Mouse (Mus musculus) megakaryocyte, embryonic 14.5 days (primary cell): ENCODE measurements around the gene Ctrl. TPM values are rescaled to one million over a fixed set of nuclear protein-coding genes. Genes with fewer than 3 reads are reported as not detected.

Experiments
- H3K27me3 ChIP-seq: replicated peaks from 2 replicates; pipeline ENCODE3; 2012; ENCODE audit warnings: inconsistent platforms
- H3K36me3 ChIP-seq: replicated peaks from 2 replicates; pipeline ENCODE3; 2012; ENCODE audit warnings: low read length, inconsistent platforms, mixed read lengths
- H3K4me1 ChIP-seq: 2 replicates; pipeline ENCODE4 v1.6.1; 2012; ENCODE audit warnings: inconsistent platforms
- H3K4me3 ChIP-seq: replicated peaks from 2 replicates; pipeline ENCODE3; 2012; ENCODE audit warnings: moderate library complexity, mild to moderate bottlenecking, inconsistent platforms
- H3K9me3 ChIP-seq: 2 replicates; pipeline ENCODE4 v1.6.1; 2012; ENCODE audit warnings: inconsistent platforms
- FLI1 ChIP-seq: IDR thresholded peaks from 2 replicates; pipeline ENCODE4 v1.6.1; 2012; ENCODE audit warnings: low read length, inconsistent platforms, mixed read lengths
- GATA1 ChIP-seq: IDR thresholded peaks from 3 replicates; pipeline ENCODE4 v1.6.1; 2012; ENCODE audit warnings: mixed read lengths, low read length, inconsistent platforms, borderline replicate concordance
- polyA plus RNA-seq: library from polyadenylated mRNA; stranded (reverse); fragments of >175 nt; gene quantifications from 2 replicates; pipeline ENCODE4 v1.2.3, GENCODE M21; 2012; ENCODE audit warnings: low replicate concordance; ENCODE audit not compliant: insufficient read depth

Ctrl gene
- polyA plus RNA-seq, 1 experiment, result 0.39 TPM

DNA sequence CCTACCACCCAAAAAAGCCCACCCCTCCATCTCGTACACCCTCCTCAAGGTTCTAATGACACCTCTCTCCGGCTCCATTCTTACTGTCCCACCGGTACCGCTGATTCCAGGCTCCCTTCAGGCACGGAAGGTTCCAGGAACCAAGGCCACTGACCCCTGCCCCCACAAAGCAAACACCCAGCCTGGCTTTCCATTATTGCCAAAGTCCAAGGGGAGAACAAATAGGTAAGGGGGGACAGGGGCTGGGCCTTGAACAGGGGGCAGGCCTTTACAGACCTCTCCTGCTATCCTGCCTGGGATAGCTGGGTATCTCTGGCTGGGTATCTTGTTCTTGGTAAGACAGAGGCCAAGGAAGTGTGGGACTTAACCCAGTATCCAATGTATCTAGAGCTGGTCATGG, 8.9 kb upstream of the Ctrl start:
- no peak overlapping the region for H3K4me3 ChIP-seq
- no peaks in the 10 kb centered on the region for H3K27me3 ChIP-seq
- H3K4me1 ChIP-seq, result peaks cover 35% of the 10 kb centered on the region
- TF ChIP-seq GATA1 (no peak), FLI1 (no peak)
- H3K9me3 ChIP-seq, result no peaks in the 10 kb centered on the region
- H3K36me3 ChIP-seq, result peaks cover 54% of the 10 kb centered on the region

DNA sequence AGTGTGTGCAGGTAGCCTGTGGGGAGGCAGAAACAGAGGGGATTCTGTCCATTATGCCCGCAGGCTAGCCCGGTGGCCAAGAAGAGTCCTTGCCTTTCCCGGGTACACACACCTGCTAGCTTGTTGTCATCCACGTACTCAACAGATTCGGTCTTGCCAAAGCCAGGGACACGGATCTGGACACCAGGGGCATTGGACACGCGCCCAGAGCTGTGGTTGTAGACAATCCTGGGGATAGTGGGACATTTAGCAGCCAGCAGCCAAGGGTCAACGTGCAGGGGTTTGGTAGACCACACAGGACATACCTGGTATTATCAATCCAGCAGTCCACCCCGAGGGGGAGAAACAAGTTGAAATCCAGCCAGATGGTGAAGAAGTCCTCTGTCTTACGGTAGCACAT, 8.4 kb upstream of the Ctrl start:
- Histone ChIP-seq H3K9me3 (no peaks in the 10 kb centered on the region), H3K27me3 (no peaks in the 10 kb centered on the region), H3K36me3 (peaks cover 49% of the 10 kb centered on the region), H3K4me3 (no peak overlapping the region), H3K4me1 (peaks cover 38% of the 10 kb centered on the region)
- TF ChIP-seq GATA1 (no peak), FLI1 (no peak)

DNA sequence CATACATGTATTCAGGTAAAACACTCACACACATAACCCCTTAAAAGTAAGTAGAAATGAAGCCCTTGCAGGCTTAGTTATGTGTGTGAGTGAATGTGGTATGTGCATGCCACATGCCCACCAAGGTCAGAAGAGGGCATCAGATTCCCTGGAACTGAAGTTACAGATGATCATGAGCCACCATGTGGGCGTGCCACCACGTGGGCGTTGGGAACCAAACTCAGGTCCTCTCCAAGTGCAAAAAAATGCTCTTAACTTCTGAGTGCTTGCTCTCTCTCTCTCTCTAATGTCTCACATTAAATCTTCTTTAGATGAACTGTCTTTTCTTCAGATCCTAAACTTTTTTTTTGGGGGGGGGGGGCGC, 4.6 kb upstream of the Ctrl start, which contains the start of gene Psmb10:
Gene Psmb10, minus strand, starts transcription at position 139 of the 364 bp plus-strand sequence.
- Histone ChIP-seq H3K9me3 (no peaks in the 10 kb centered on the region), H3K4me3 (peak within 1 kb of the TSS; percentile 100), H3K27me3 (no peaks in the 10 kb centered on the region), H3K4me1 (peaks cover 70% of the 10 kb centered on the region), H3K36me3 (peaks cover 45% of the 10 kb centered on the region)
- TF ChIP-seq GATA1, result no peak

DNA sequence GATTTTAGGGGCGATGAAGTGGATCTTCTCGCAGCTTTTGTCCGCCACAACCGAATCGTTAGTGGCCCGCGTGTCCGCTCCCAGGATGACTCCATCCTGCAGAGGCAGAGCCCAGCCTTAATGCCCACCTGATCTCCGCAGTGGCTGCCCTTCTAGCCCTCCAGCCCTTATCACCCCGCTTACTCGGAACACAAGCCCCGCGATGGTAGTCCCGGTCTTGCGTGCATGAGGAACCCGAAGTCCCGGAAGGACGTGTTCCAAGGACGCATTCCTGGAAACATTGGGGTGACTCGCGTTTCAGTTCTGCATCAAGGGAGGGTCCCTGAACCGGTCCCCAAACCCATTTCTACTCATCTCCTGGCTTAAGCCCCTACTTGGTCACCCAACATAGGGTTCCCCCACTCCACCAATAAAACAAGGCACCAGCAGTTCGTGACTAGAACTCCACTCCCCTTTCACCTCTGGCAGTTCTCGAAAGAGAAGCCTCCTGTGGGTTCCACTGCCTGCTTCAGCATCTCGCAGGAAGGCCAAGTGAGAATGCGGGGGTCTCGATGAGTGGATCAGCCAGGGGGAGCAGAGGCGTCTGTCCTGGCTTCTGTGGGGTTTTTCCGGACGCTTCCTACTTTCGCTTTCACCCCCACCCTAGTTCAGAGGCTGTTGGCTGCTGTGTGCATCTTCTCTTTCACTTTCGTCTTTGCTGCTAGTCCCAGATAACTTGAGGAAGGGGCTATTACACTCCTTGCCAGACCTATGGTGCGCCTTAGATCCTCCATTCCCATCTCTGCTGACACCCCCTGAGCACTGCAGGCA, 4.0 kb upstream of the Ctrl start:
- no peaks in the 10 kb centered on the region for H3K27me3 ChIP-seq
- peaks cover 64% of the 10 kb centered on the region for H3K4me1 ChIP-seq
- TF ChIP-seq GATA1 (no peak), FLI1 (no peak)
- H3K4me3 ChIP-seq, result peak overlapping the region; percentile 100
- no peaks in the 10 kb centered on the region for H3K9me3 ChIP-seq
- peaks cover 45% of the 10 kb centered on the region for H3K36me3 ChIP-seq

DNA sequence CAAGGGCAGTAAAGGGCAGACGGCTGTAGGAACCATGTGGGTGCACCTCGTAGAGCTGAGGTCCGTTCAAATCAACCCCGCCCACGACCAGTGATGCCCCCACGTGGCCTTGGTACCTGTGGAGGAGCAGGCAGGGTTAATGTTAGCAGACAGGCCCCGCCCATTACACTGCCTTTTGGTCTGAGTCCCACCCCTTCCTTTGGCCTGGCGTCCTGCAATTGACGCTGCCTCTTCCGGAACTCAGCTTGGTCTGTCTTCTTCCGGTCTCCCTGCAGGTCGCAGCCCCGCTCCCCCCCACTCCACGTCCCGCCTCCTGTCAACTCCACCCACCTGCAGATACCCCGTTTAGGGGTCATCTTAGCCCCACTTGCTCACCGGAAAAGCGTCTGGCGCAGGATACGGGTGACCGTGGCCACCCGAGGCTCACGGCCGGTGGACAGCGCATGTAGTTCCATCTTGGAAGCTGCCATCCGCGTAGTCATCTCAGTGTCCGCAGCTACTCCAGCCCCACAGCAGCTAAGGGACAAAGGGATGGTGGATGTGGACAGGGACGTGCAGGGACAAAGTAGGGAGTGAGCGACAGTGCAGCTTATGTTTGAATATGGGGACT, 3.3 kb upstream of the Ctrl start:
- TF ChIP-seq GATA1, result no peak
- no peak for TF ChIP-seq FLI1
- H3K36me3 ChIP-seq, result peaks cover 49% of the 10 kb centered on the region
- peaks cover 67% of the 10 kb centered on the region for H3K4me1 ChIP-seq
- no peaks in the 10 kb centered on the region for H3K27me3 ChIP-seq
- H3K9me3 ChIP-seq, result no peaks in the 10 kb centered on the region
- H3K4me3 ChIP-seq, result peak overlapping the region; percentile 100

DNA sequence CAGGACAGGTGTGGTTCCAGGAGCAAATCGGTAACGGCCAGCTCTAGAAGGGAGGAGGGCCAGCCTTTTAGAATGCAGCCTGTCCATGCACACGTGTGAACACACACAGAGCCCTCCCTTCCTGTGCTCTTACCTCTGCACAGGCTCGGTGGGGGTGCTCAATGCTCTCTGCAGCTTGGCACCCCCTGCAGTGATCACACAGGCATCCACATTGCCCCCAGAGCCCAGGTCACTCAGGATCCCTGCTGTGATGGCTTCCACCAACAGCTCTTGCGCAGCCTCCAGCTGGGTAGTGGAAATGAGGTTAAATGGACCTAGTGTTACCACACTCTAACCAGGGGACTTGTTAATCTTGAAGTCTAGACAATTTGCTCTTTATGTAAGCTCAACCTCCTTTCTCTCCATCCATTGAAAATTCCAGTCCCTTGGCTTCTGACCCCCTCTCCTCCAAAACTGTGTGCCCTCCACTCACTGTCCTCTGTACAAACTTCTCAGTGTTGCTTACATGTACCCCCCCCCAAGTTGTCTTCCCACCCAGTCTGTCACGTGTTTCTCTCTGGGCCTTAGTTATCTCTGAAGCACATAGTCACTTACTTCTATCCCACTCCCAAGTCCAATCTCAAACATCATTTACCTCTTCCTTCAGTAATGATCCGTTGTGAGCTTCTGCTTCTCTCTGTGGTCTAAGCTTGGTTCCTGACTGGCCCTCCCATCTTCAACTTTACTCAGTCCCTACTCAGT, 2.4 kb upstream of the Ctrl start:
- Histone ChIP-seq H3K27me3 (no peaks in the 10 kb centered on the region), H3K4me1 (peaks cover 70% of the 10 kb centered on the region), H3K36me3 (peaks cover 54% of the 10 kb centered on the region), H3K4me3 (peak overlapping the region; percentile 100), H3K9me3 (no peaks in the 10 kb centered on the region)
- TF ChIP-seq GATA1 (no peak), FLI1 (no peak)

DNA sequence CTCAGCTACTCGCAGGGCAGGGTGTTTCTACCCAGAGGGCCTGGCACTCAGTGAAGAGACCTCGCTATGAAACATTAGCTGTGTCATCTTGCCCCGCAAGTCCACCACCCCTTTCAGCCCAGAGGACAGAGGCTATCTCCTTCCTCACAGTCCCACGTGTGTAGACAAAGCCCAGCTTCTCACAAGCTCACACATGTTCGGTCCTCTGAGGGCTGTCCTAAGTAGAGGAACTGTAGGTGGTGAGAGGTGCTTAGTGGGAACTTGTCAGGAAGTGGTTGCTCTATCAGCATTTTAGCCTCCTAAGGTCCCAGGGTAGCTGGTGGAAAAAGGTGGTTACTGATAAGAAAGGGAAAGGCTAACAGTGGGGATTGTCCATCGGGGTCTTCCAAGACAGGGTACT, 1.4 kb upstream of the Ctrl start:
- TF ChIP-seq FLI1 (no peak), GATA1 (no peak)
- H3K4me3 ChIP-seq, result peak overlapping the region; percentile 60
- H3K9me3 ChIP-seq, result no peaks in the 10 kb centered on the region
- H3K4me1 ChIP-seq, result peaks cover 78% of the 10 kb centered on the region
- H3K36me3 ChIP-seq, result peaks cover 63% of the 10 kb centered on the region
- no peaks in the 10 kb centered on the region for H3K27me3 ChIP-seq

DNA sequence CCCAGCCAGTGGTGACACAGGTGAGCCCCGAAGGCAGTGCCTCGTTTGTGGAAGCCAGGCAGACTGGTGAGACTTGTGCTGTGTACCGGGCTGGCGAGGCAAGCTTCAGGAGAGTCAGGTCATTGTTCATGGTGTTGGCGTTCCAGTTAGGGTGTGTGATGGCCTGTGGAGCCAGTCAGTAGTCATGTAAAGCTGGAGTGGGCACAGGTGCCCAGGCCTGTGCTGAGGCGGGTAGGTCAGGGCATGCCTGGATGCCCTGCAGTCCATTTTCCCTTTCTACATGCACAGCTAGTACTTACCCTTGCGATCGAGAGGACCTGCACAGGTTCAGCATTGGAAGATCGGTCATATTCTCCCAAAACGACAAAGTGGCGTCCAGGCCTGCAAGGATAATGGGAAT, 1.1 kb downstream of the Ctrl start:
- no peaks in the 10 kb centered on the region for H3K27me3 ChIP-seq
- H3K9me3 ChIP-seq, result no peaks in the 10 kb centered on the region
- TF ChIP-seq GATA1 (no peak), FLI1 (no peak)
- H3K4me1 ChIP-seq, result peaks cover 60% of the 10 kb centered on the region
- H3K36me3 ChIP-seq, result peaks cover 83% of the 10 kb centered on the region
- no peak overlapping the region for H3K4me3 ChIP-seq

DNA sequence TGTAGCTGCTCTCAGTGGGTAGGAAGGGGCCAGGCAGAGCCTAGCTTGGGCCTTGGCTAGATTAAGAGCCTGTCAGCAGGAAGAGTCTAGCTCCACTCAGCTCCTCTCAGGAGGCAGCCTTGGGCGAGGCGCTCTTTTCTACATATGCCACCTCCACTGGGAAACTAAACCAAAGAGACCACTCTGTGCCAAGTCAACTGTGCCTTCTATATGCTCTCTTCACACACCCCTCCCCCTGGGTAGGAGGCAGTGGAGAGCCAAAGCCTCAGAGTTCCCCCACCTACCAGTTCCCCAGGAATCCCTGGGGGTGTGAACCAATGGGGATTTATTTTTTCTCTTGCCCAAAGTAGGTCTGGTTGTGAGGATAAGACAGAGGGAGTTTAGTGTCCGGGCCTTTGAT, 2.4 kb downstream of the Ctrl start:
- TF ChIP-seq FLI1 (no peak), GATA1 (no peak)
- H3K36me3 ChIP-seq, result peaks cover 91% of the 10 kb centered on the region
- H3K9me3 ChIP-seq, result no peaks in the 10 kb centered on the region
- peaks cover 54% of the 10 kb centered on the region for H3K4me1 ChIP-seq
- no peak overlapping the region for H3K4me3 ChIP-seq
- H3K27me3 ChIP-seq, result no peaks in the 10 kb centered on the region

DNA sequence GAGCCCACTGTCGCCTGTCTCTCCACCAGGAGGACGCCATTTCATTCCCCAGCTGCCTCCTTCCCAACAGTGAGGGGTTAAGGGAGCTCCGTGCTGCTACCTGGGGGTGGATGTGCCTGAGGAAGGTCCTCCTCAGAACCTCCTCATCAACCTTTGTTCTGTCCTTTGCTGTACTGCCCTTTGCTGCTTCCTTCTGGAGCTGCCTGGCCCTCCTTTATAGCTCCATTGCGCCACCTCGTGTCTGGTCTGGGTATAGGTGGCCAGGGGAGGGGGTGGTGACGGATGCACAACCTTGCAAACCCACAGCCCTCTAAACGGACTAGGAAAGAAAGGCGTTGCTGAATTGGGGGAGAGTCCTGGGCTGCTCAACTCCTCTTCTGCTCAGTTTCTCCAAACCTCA, 3.1 kb downstream of the Ctrl start:
- TF ChIP-seq FLI1 (no peak), GATA1 (no peak)
- H3K9me3 ChIP-seq, result no peaks in the 10 kb centered on the region

More for the DNA sequence above, 3.1 kb downstream of the Ctrl start:
- H3K4me1 ChIP-seq, result peaks cover 47% of the 10 kb centered on the region
- H3K27me3 ChIP-seq, result no peaks in the 10 kb centered on the region
- peaks cover 91% of the 10 kb centered on the region for H3K36me3 ChIP-seq
- no peak overlapping the region for H3K4me3 ChIP-seq
